Mouse (Mus musculus): ENCODE data around the gene Cldn34c1. TPM values are rescaled to one million over a fixed set of nuclear protein-coding genes. Genes with fewer than 3 reads are reported as not detected.
A peak's percentile ranks its signal among the peaks of the same experiment; 100 is the strongest.
"Not testable (repeated sequence)": the region's sequence is repeated elsewhere in the genome, so short reads cannot be mapped to it uniquely, and the experiment has no call there.

Gene Cldn34c1
- polyA plus RNA-seq (2014; fragmentation: Nextera tagmentation; extraction: Ambion mirVana): 10.4 and 15.9 TPM in 2 replicates

DNA sequence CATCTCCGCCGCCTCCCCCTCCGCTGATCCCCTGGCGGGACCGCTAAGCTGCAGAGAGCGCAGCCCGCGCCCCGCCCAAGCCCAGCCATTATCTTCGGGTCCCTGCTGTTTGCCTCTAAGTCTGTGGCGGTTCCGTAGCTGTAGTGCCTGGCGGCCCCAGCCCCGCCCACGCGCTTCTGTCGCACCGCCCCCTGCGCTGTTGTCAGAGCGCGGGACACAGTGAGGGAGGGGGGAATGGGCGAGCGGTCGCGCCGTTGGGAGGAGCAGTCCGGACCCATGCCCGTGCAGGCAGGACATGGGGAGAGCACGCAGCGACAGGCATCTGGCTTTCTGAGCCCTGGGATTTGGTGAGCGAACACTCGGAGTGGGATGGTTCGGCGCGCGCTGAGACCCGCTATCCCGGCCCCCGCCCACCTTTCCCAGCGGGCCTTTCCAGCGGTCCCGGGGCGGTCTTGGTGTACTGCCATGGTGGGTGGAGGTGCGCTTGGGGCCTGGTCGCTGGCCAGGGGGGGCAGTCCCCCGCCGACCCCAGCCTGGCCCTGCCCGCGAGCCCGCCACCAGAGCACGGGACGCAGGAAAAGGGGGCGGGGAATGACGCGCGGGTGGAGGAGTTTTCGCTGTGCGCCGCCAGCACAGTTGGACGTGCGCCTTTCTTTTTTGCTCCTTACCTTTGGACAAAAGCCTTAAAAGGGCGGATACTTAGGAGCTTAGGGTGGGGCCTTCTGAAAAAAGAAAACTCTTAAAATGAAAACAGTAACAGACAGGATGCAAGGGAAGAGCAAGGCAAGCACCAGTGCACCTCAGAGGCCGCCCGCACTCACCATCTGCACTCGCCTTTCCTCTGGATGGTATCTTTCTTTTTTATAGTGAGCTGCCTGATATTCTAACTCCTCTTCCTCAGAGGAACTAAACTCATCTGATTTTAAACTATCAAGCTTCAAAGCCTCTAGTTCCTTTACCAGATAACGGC, at the start of gene Cldn34c1:
TSS of gene Cldn34c1 (plus strand) at position 205 of the 970 bp plus-strand sequence.
- 0 out of 2 replicates have a peak within 1 kb of the TSS, but pooled peaks have one; percentile 15 for H3K9ac ChIP-seq (replicated peaks; ENCODE audit: low read depth, low read length)
- no peaks in the 10 kb centered on the region for H3K36me3 ChIP-seq (ENCODE audit: control insufficient read depth, insufficient read depth, low read length)
- H3K27me3 ChIP-seq (ENCODE audit: control insufficient read depth, insufficient read depth, low read length): no peaks in the 10 kb centered on the region
- peak within 1 kb of the TSS; percentile 87 for H3K27ac ChIP-seq (ENCODE audit: low read length)
- 6% methylated on average over 63 of the region's 66 CpGs for WGBS
- ATAC-seq (ENCODE audit: insufficient number of reproducible peaks, insufficient read depth, low FRiP score, low read depth): peak; percentile 99
- H3K4me3 ChIP-seq (ENCODE audit: low read depth, low read length): peak within 1 kb of the TSS; percentile 43
- H3K4me1 ChIP-seq (ENCODE audit: control insufficient read depth, insufficient read depth, low read length): no peaks in the 10 kb centered on the region
- H3K9me3 ChIP-seq (ENCODE audit: control insufficient read depth, low read depth, low read length): no peaks in the 10 kb centered on the region
- peak within 1 kb of the TSS; percentile 32 for H3K4me2 ChIP-seq (replicated peaks; ENCODE audit: low read depth, low read length)

DNA sequence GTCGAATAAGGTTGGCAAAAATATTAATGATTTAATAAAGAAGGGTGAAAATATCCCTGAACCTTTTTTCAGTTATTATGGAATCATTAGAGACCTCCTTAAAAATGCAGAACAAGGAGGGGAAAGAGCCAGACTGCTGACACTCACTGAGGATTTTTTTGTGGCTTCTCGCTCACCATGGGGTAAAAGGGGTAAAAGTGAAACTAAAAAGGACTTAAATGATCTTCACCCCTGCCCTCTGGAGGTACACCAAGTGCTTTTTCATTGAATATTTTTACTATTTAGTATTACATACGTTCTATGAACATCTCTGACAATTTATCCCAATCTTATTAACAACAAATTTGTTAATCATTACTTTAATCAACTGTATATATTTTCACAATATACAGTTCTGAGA, 15.9 kb upstream of the Cldn34c1 start:
- H3K27me3 ChIP-seq (ENCODE audit: control insufficient read depth, insufficient read depth, low read length): no peaks in the 10 kb centered on the region
- H3K4me2 ChIP-seq (replicated peaks; ENCODE audit: low read depth, low read length): no peak overlapping the region
- no peak overlapping the region for H3K27ac ChIP-seq (ENCODE audit: low read length)
- no peaks in the 10 kb centered on the region for H3K4me1 ChIP-seq (ENCODE audit: control insufficient read depth, insufficient read depth, low read length)
- no peaks in the 10 kb centered on the region for H3K9me3 ChIP-seq (ENCODE audit: control insufficient read depth, low read depth, low read length)
- H3K36me3 ChIP-seq (ENCODE audit: control insufficient read depth, insufficient read depth, low read length): no peaks in the 10 kb centered on the region
- H3K9ac ChIP-seq (replicated peaks; ENCODE audit: low read depth, low read length): no peak overlapping the region
- no peak for ATAC-seq (ENCODE audit: insufficient number of reproducible peaks, insufficient read depth, low FRiP score, low read depth)
- 81% methylated on average over 2 of the region's 3 CpGs for WGBS
- H3K4me3 ChIP-seq (ENCODE audit: low read depth, low read length): no peak overlapping the region

DNA sequence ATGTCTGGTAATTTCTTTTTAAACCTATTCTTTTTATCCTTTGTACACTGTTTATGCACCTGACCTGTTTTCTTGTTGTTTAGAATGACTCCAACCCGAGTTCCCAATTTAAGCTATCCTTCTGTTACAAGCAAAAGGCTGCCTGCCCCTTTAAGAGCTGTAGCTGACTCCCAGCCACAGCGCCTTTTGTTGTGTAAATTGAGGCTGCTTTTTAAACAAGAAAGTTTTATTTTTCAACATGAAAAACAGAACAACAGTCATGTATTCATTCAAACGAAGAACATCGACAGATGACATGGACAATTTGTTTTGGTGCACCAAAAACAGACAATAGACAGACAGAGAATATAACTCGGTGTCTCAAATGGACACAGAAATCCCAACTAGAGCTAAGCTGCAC, 489 bp upstream of the Cldn34c1 start:
- H3K4me1 ChIP-seq (ENCODE audit: control insufficient read depth, insufficient read depth, low read length); ATAC-seq (ENCODE audit: insufficient number of reproducible peaks, insufficient read depth, low FRiP score, low read depth); H3K9me3 ChIP-seq (ENCODE audit: control insufficient read depth, low read depth, low read length); H3K4me2 ChIP-seq (replicated peaks; ENCODE audit: low read depth, low read length); H3K36me3 ChIP-seq (ENCODE audit: control insufficient read depth, insufficient read depth, low read length); H3K27me3 ChIP-seq (ENCODE audit: control insufficient read depth, insufficient read depth, low read length): not testable (repeated sequence)
- Histone ChIP-seq H3K9ac (replicated peaks; ENCODE audit: low read depth, low read length) (0 out of 2 replicates have a peak overlapping the region, but pooled peaks have one; percentile 15), H3K4me3 (ENCODE audit: low read depth, low read length) (peak overlapping the region; percentile 43), H3K27ac (ENCODE audit: low read length) (peak overlapping the region; percentile 87)
- WGBS: 24% methylated on average over 5 of the region's 5 CpGs

DNA sequence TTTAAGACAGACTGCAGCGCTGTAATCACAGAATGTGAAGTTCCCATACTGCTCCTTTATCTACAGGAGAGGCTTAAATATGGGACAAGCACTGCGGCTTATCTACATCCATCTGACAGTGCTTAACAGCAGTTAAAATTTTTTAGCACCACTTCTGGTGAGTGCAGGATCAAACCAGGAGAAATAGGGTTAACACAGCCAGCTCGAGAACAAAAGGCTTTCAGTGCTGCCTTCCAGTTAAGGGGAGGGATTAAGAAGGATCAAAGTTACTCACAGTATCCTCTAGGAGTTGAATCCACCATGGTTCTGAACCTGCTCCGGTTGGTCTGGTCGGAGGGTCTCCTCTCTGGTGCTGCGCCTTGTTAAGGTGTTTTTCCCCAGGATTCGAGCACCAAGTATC, 1.4 kb downstream of the Cldn34c1 start:
- peak overlapping the region; percentile 43 for H3K4me3 ChIP-seq (ENCODE audit: low read depth, low read length)
- H3K27ac ChIP-seq (ENCODE audit: low read length); H3K27me3 ChIP-seq (ENCODE audit: control insufficient read depth, insufficient read depth, low read length); ATAC-seq (ENCODE audit: insufficient number of reproducible peaks, insufficient read depth, low FRiP score, low read depth); H3K9me3 ChIP-seq (ENCODE audit: control insufficient read depth, low read depth, low read length); H3K36me3 ChIP-seq (ENCODE audit: control insufficient read depth, insufficient read depth, low read length); H3K4me1 ChIP-seq (ENCODE audit: control insufficient read depth, insufficient read depth, low read length): not testable (repeated sequence)
- peak overlapping the region; percentile 3; the same call in 1 of the 2 replicates for H3K9ac ChIP-seq (replicated peaks; ENCODE audit: low read depth, low read length)
- peak overlapping the region; percentile 32 for H3K4me2 ChIP-seq (replicated peaks; ENCODE audit: low read depth, low read length)
- 7% methylated on average over 7 of the region's 7 CpGs for WGBS

DNA sequence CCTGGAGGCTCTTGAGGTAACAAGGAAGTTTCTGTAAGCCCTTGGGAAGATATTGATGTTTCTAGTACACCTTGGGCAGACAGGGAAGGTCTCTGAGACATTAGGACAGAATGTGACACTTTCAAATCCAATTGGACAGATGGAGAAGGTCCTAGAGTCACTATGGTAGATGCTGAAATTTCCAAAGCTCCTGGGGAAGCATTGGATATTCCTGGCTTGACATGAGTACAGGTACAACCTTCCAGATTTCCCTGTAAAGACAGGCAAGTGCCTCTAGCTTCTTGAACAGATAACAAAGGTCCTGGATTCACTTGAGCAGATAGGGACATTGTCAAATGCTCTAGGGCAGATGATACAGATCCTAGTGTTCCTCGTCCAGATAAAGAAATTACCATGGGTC, 119.1 kb downstream of the Cldn34c1 start, which contains the start of gene Srsx:
TSS of gene Srsx (minus strand) at position 101 of the 400 bp plus-strand sequence.
- no CpG with 5 or more reads among the region's 1 CpGs for WGBS

More for the DNA sequence above, 119.1 kb downstream of the Cldn34c1 start, which contains the start of gene Srsx:
- H3K36me3 ChIP-seq (ENCODE audit: control insufficient read depth, insufficient read depth, low read length); H3K27ac ChIP-seq (ENCODE audit: low read length); H3K4me1 ChIP-seq (ENCODE audit: control insufficient read depth, insufficient read depth, low read length); H3K9ac ChIP-seq (replicated peaks; ENCODE audit: low read depth, low read length); H3K4me2 ChIP-seq (replicated peaks; ENCODE audit: low read depth, low read length); H3K9me3 ChIP-seq (ENCODE audit: control insufficient read depth, low read depth, low read length); H3K27me3 ChIP-seq (ENCODE audit: control insufficient read depth, insufficient read depth, low read length); H3K4me3 ChIP-seq (ENCODE audit: low read depth, low read length); ATAC-seq (ENCODE audit: insufficient number of reproducible peaks, insufficient read depth, low FRiP score, low read depth): not testable (repeated sequence)

Other genes starting within 250 kb of the Cldn34c1 start
- not detected in 2 replicates for gene Gm17521, start 73.8 kb upstream of the Cldn34c1 start, polyA plus RNA-seq (2014; fragmentation: Nextera tagmentation; extraction: Ambion mirVana)
- not detected in 2 replicates for gene Srsx, start 119.0 kb downstream of the Cldn34c1 start, polyA plus RNA-seq (2014; fragmentation: Nextera tagmentation; extraction: Ambion mirVana)
- gene Gm17577, start 143.4 kb downstream of the Cldn34c1 start, polyA plus RNA-seq (2014; fragmentation: Nextera tagmentation; extraction: Ambion mirVana): not detected in 2 replicates